In the genomic region with DNA sequence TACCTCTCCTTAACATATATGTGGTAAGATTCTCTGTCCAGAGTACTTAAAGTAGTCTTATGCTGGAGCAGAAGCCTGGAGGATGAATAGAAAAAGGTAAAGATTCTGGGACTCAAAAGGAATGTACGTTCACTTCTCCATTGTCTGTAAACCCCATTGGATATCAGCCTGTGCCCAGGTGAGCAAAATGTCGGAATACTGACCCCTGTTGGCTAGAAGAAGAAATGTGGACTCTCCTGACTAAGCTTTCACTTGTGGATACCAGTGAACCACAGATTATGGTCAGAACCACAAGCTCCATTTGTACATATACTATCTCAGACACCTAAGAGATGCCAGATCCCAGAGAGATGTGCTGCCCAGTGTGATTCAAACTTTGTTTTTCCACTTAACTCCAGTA, we compare ENCODE assay signal across 8 mouse cellular contexts.
DNase-seq lines count a peak whose midpoint lies in the region; ATAC-seq and TF ChIP-seq lines count a peak whose summit lies in the region.

No protein-coding gene starts in this region.

- peak in 1 of 2 experiments; percentile 7 for DNase-seq in heart, adult 2 months
- DNase-seq in heart, postnatal 14 days: no peak
- peak; percentile 9 for DNase-seq in thymus, adult 2 months
- no peak for DNase-seq in thymus, adult 18-20 months
- DNase-seq in skeletal muscle tissue, adult 2 months (ENCODE audit: low read depth, low spot score): peak; percentile 10
- no peak for DNase-seq in layer of hippocampus, adult 11-12 months (ENCODE audit: low spot score)

- TF ChIP-seq POLR2A in heart, adult 2 months (IDR thresholded peaks at IDR 0.05; ENCODE audit: insufficient read depth, low read depth, low read length): no peak
- no peak for TF ChIP-seq POLR2A in thymus, adult 2 months (IDR thresholded peaks at IDR 0.05; ENCODE audit: control insufficient read depth, extremely low read depth, insufficient read depth, low read length, poor library complexity)
- no peak for TF ChIP-seq POLR2A in cortical plate, adult 2 months (IDR thresholded peaks at IDR 0.05; ENCODE audit: extremely low read depth, insufficient read depth, low read length)

- peak; percentile 75 for TF ChIP-seq CTCF in heart, adult 2 months (IDR thresholded peaks at IDR 0.05)
- TF ChIP-seq CTCF in thymus, adult 2 months (IDR thresholded peaks at IDR 0.05; ENCODE audit: borderline replicate concordance, control insufficient read depth, extremely low read depth, insufficient read depth, low read length, poor library complexity): no peak
- peak; percentile 40; the same call in 1 of the 2 replicates for TF ChIP-seq CTCF in cortical plate, adult 2 months (IDR thresholded peaks at IDR 0.05; ENCODE audit: extremely low read depth, insufficient read depth, low read length)

- no peak overlapping the region for H3K9ac ChIP-seq in heart, adult 2 months (ENCODE audit: low read depth, low read length)
- no peak overlapping the region for H3K9ac ChIP-seq in midbrain, embryonic 16.5 days (ENCODE audit: low read depth, low read length)

- no peak for ATAC-seq in midbrain, embryonic 16.5 days

- no peak overlapping the region for H3K4me3 ChIP-seq in heart, adult 2 months
- no peak overlapping the region for H3K4me3 ChIP-seq in thymus, adult 2 months (ENCODE audit: control insufficient read depth, insufficient read depth, low read length)
- no peak overlapping the region for H3K4me3 ChIP-seq in cortical plate, adult 2 months (ENCODE audit: insufficient read depth, low read length)
- no peak overlapping the region for H3K4me3 ChIP-seq in midbrain, embryonic 16.5 days (ENCODE audit: low read depth, low read length)

- no peak for TF ChIP-seq EP300 in heart, adult 2 months (IDR thresholded peaks at IDR 0.05; ENCODE audit: insufficient read depth, low read depth, low read length)

- no peaks in the 10 kb centered on the region; the same call in 1 of the 2 replicates for H3K4me1 ChIP-seq in heart, adult 2 months (ENCODE audit: control insufficient read depth, insufficient read depth, low read length)
- H3K4me1 ChIP-seq in thymus, adult 2 months (replicated peaks; ENCODE audit: control insufficient read depth, insufficient read depth, low read length): no peaks in the 10 kb centered on the region
- H3K4me1 ChIP-seq in cortical plate, adult 2 months (ENCODE audit: control insufficient read depth, insufficient read depth, low read length): no peaks in the 10 kb centered on the region
- no peaks in the 10 kb centered on the region for H3K4me1 ChIP-seq in midbrain, embryonic 16.5 days (ENCODE audit: control insufficient read depth, insufficient read depth, low read length)

- intact Hi-C loops in heart, adult 2 months (cut with DNase I): loop anchor here (5.0 to 10.0 kb wide), 2 partner anchors 460 to 557 kb away; a partner anchor contains a TSS
- intact Hi-C loops in heart, postnatal 14 days (cut with DNase I): loop anchor here (5.0 kb wide), 1 partner anchor 557 kb away; a partner anchor contains a TSS

- H3K79me2 ChIP-seq in heart, adult 2 months (replicated peaks; ENCODE audit: control insufficient read depth, insufficient read depth, low read length): no peaks in the 10 kb centered on the region

- H3K4me2 ChIP-seq in midbrain, embryonic 16.5 days (ENCODE audit: low read length): no peak overlapping the region

- no peak overlapping the region for H3K27ac ChIP-seq in heart, adult 2 months
- H3K27ac ChIP-seq in thymus, adult 2 months (ENCODE audit: control insufficient read depth, insufficient read depth, low read length): no peak overlapping the region
- no peak overlapping the region for H3K27ac ChIP-seq in cortical plate, adult 2 months (ENCODE audit: insufficient read depth, low read length)
- no peak overlapping the region for H3K27ac ChIP-seq in midbrain, embryonic 16.5 days (ENCODE audit: low read length)

- WGBS in heart, adult 2 months: 25% methylated on average over 2 of the region's 2 CpGs
- 25% methylated on average over 2 of the region's 2 CpGs for WGBS in thymus, adult 2 months
- WGBS in midbrain, embryonic 16.5 days: 26% methylated on average over 2 of the region's 2 CpGs

- H3K9me3 ChIP-seq in midbrain, embryonic 16.5 days (replicated peaks; ENCODE audit: control insufficient read depth, low read length, poor library complexity, severe bottlenecking): no peaks in the 10 kb centered on the region

- no peaks in the 10 kb centered on the region for H3K36me3 ChIP-seq in heart, adult 2 months (ENCODE audit: control insufficient read depth, insufficient read depth, low read length)
- H3K36me3 ChIP-seq in thymus, adult 2 months (ENCODE audit: control insufficient read depth, insufficient read depth, low read length): no peaks in the 10 kb centered on the region
- no peaks in the 10 kb centered on the region for H3K36me3 ChIP-seq in midbrain, embryonic 16.5 days (ENCODE audit: control insufficient read depth, insufficient read depth, low read length)

- H3K27me3 ChIP-seq in heart, adult 2 months (ENCODE audit: control insufficient read depth, insufficient read depth, low read length): no peaks in the 10 kb centered on the region
- no peaks in the 10 kb centered on the region for H3K27me3 ChIP-seq in thymus, adult 2 months (ENCODE audit: control insufficient read depth, insufficient read depth, low read length)
- H3K27me3 ChIP-seq in midbrain, embryonic 16.5 days (ENCODE audit: control insufficient read depth, insufficient read depth, low read depth, low read length): no peaks in the 10 kb centered on the region

Comparison
In these comparisons a context has a peak if more than half of its experiments do, and no peak if none do; other contexts are left out.
1. DNase-seq: peak in thymus, adult 2 months (single experiment) and skeletal muscle tissue, adult 2 months (single experiment); none in heart, postnatal 14 days (0 of 2), thymus, adult 18-20 months (0 of 2) and layer of hippocampus, adult 11-12 months (single experiment).